Mouse (Mus musculus) gastrocnemius, postnatal 4 days (tissue): ENCODE data around the gene Gm5797. TPM values are rescaled to one million over a fixed set of nuclear protein-coding genes. Genes with fewer than 3 reads are reported as not detected.
"Not testable (repeated sequence)": the region's sequence is repeated elsewhere in the genome, so short reads cannot be mapped to it uniquely, and the experiment has no call there.

ENCODE experiments used
- DNase-seq, 2 experiments: peaks; one replicate each; pipeline ENCODE4 v3.0.0; 2021 to 2022; ENCODE audit warnings: low spot score in 2 of 2, mixed read lengths in 2 of 2
- long read RNA-seq, 2 experiments: library from polyadenylated mRNA; stranded (forward); transcript quantifications; one replicate each; pipeline ENCODE4 v2.0.0; 2021
- total RNA-seq, 2 experiments: library from RNA; stranded (reverse); gene quantifications; 2 replicates each; pipeline ENCODE4 v1.2.3; 2021

Gm5797 gene
- total RNA-seq: not detected
- long read RNA-seq, experiment 1: 0 reads
- long read RNA-seq, experiment 2: 0 reads

DNA sequence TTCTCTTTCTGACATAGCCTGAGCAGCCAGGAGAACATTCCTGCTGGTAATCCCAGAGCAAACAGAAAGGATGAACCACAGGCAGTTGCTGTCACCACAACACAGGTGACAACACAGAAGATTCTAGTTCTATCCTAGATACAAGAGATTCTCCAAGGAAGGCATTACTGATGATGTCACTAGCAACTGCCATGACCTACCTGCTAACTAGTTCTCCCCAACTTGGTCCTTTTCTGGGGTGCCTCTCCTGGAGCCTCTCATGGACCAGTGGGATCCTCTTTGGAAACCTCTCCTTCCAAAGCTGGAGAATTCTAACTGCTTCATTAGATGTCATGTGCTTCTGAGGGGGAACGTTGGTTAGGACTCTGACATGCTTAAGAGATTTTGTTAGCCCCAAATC lies at the start of gene Gm5797:
Gene Gm5797 (minus strand): TSS at position 101 of the 400 bp plus-strand sequence.
- DNase-seq: not testable (repeated sequence)

- not testable (repeated sequence) for DNase-seq
Measured at GRCm38 (mm10) chr14:7365034-7365433, 32.8 kb upstream of the Gm5797 start, which contains the start of gene Gm8374. TSS of gene Gm8374 (minus strand) at chr14:7365134.

- peak in 1 of 2 experiments; percentile 4 for DNase-seq
Measured at GRCm38 (mm10) chr14:7315093-7315492, 17.1 kb downstream of the Gm5797 start.

DNA sequence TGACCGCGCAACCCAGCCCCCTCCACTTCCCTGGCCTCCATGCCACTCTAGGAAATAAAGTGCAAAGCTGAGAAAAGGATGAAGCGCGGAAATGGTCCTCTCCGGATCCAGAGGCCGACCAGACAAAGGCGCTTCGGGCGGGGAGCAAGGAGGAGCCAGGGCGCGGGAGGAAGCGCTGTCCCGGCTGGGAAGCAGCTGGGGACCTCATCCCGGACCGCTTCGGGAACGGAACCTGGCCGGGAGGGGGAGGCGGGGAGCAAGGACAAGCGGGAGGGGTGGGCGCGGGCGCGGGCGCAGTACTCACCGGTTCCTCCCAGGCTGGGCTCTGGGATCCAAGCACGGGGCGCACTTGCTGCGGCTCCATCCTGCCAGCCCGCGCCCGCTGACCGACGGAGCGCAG lies 17.5 kb downstream of the Gm5797 start, which contains the start of gene Gm3739:
Gene Gm3739 (minus strand): TSS at position 389 of the 400 bp plus-strand sequence.
- DNase-seq: peak in 1 of 2 experiments; percentile 7

Other genes with a start within 250 kb of the Gm5797 start
- gene Gm3696, start 231.8 kb downstream of the Gm5797 start, total RNA-seq: 1 to 10 TPM in 1 of 2 experiments, under 1 TPM in 1; 0.91 to 1.9 TPM
- gene Gm6676, start 207.0 kb downstream of the Gm5797 start, total RNA-seq: under 1 TPM in 1 of 2 experiments, not detected in 1; 0.15 TPM
- under 1 TPM; 0.49 TPM for gene Gm3512, start 157.9 kb downstream of the Gm5797 start, total RNA-seq
- gene Gm16434, start 137.9 kb downstream of the Gm5797 start, total RNA-seq: under 1 TPM in 1 of 2 experiments, not detected in 1; 0.15 TPM
- gene Gm3727, start 67.7 kb downstream of the Gm5797 start, total RNA-seq: not detected
- gene Gm3739, start 17.3 kb downstream of the Gm5797 start, total RNA-seq: under 1 TPM; 0.22 to 0.31 TPM
- gene Gm8374, start 32.7 kb upstream of the Gm5797 start, total RNA-seq: not detected
- not detected for gene Gm3755, start 118.5 kb upstream of the Gm5797 start, total RNA-seq
- under 1 TPM in 1 of 2 experiments, not detected in 1; 0.86 TPM for gene Gm3752, start 151.4 kb upstream of the Gm5797 start, total RNA-seq
- 1 to 10 TPM; 3.5 to 4.1 TPM for gene Gm3558, start 236.2 kb upstream of the Gm5797 start, total RNA-seq